Mouse (Mus musculus) right cerebral cortex, postnatal 14 days (tissue): ENCODE data around the gene Gm3453.
"Not testable (repeated sequence)": the region's sequence is repeated elsewhere in the genome, so short reads cannot be mapped to it uniquely, and the experiment has no call there.

ENCODE experiments used
- DNase-seq: peaks from one replicate; pipeline ENCODE4 v3.0.0; 2022

Gm3453 gene

GRCm38 (mm10) chr14:5979037-5979436, at the start of gene Gm3453:
Gm3453 (minus strand) TSS chr14:5979137.
- DNase-seq = not testable (repeated sequence)

GRCm38 (mm10) chr14:5987136-5987535, 8.2 kb upstream of the Gm3453 start:
- not testable (repeated sequence) for DNase-seq

GRCm38 (mm10) chr14:5962441-5962840, 16.5 kb downstream of the Gm3453 start:
- DNase-seq = not testable (repeated sequence)

GRCm38 (mm10) chr14:5961635-5962034, 17.3 kb downstream of the Gm3453 start, which contains the start of gene Gm3248:
Gm3248 (minus strand) TSS chr14:5961745.
- peak; percentile 28 for DNase-seq

- DNase-seq = peak; percentile 7
Observed at GRCm38 (mm10) chr14:5961102-5961501, 17.8 kb downstream of the Gm3453 start.

GRCm38 (mm10) chr14:5960479-5960878, 18.5 kb downstream of the Gm3453 start:
- DNase-seq = peak; percentile 4

GRCm38 (mm10) chr14:5923276-5923675, 55.7 kb downstream of the Gm3453 start:
- not testable (repeated sequence) for DNase-seq
